Mouse (Mus musculus): ENCODE measurements around the gene Hmox2.

The Hmox2 gene

GRCm38 (mm10) chr16:4781524-4782196 lies 55.5 kb downstream of the Hmox2 start:
- peak; percentile 68 for DNase-seq (ENCODE audit: low read depth, low spot score)

- DNase-seq (ENCODE audit: low read depth, low spot score): peak; percentile 29
Observed at GRCm38 (mm10) chr16:4782515-4782914, 56.4 kb downstream of the Hmox2 start.

GRCm38 (mm10) chr16:4785706-4786105 lies 59.5 kb downstream of the Hmox2 start:
- no peak for DNase-seq (ENCODE audit: low read depth, low spot score)

GRCm38 (mm10) chr16:4788176-4788575 lies 62.0 kb downstream of the Hmox2 start:
- no peak for DNase-seq (ENCODE audit: low read depth, low spot score)

- no peak for DNase-seq (ENCODE audit: low read depth, low spot score)
Observed at GRCm38 (mm10) chr16:4789311-4789768, 63.2 kb downstream of the Hmox2 start.

GRCm38 (mm10) chr16:4789810-4790559 lies 63.8 kb downstream of the Hmox2 start, which contains the start of gene Cdip1:
Cdip1 (minus strand) TSS chr16:4790292.
- DNase-seq (ENCODE audit: low read depth, low spot score): peak; percentile 97

GRCm38 (mm10) chr16:4791332-4791731 lies 65.2 kb downstream of the Hmox2 start:
- DNase-seq (ENCODE audit: low read depth, low spot score): peak; percentile 60

GRCm38 (mm10) chr16:4796631-4797030 lies 70.5 kb downstream of the Hmox2 start:
- no peak for DNase-seq (ENCODE audit: low read depth, low spot score)
